Mouse (Mus musculus): ENCODE data around the gene Gm4450. TPM values are rescaled to one million over a fixed set of nuclear protein-coding genes. Genes with fewer than 3 reads are reported as not detected.
"Not testable (repeated sequence)": the region's sequence is repeated elsewhere in the genome, so short reads cannot be mapped to it uniquely, and the experiment has no call there.

The Gm4450 gene
- polyA plus RNA-seq, 1 experiment, result not detected

DNA sequence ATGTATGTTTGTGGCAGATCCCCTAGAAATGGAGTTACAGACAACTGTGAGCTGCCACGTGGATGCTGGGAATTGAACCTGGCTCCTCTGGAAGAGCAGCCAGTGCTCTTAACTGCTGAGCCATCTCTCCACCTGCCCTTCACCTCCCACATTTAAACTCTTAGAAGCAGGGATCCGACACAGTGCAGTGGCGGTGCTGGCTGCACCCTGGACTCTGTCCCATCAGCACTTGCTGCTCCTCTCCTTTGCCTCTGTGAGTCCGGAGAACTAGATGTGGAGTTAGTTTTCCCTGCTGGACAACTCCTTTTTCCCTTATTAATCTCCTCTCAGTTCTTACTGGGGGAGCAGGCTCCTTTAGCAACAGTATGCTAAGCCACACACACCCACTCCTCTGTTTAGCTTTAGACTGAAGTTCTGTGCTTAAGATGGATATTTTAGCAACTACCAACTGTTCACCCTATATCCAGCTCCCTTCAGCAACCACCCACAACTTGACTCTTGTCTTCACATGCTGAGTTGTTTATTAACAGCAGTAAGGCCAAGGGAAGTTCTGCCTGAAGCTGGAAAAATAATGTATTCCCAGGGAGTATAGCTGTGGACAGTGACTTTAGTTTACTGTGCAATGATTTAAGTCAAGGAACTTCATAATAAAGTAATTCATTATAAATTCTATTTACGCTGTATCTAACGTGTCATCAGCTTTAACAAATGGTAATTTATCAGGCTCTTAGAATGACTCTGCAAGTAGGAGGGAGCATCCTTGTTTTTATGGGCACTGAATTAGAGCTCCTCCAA lies 37.7 kb downstream of the Gm4450 start:
- no peaks in the 10 kb centered on the region for H3K36me3 ChIP-seq (ENCODE audit: control insufficient read depth)

DNA sequence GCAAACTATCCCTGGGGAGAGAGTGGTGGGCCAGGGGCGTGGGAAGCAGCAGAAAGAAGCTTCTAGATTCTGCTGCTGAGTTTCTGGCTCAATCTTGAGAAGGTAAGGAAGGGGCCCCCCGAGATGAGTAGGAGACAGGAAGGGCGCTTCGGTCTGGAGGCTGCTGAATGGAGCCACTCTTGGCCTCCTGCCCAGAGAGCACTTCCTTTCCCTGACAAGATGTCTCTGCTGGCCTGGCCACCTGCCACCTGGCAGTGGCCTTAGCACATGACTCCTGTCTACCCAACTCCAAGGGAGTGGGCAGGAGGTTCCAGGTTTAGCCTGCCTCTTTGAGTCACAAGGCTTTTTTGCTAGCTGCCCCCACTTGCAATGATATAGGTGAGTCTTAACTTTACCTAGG lies 39.6 kb downstream of the Gm4450 start:
- Histone ChIP-seq H3K9me3 (ENCODE audit: control insufficient read depth, low read length) (no peaks in the 10 kb centered on the region), H3K4me1 (ENCODE audit: control insufficient read depth) (no peaks in the 10 kb centered on the region), H3K36me3 (ENCODE audit: control insufficient read depth) (no peaks in the 10 kb centered on the region), H3K27me3 (ENCODE audit: control insufficient read depth) (no peaks in the 10 kb centered on the region), H3K4me3 (replicated peaks) (no peak overlapping the region)
- no peak for TF ChIP-seq TAL1 (IDR thresholded peaks at IDR 0.05; ENCODE audit: low read length)
- TF ChIP-seq GATA1 (IDR thresholded peaks at IDR 0.05; ENCODE audit: low read length), result no peak

More for the DNA sequence above, 37.7 kb downstream of the Gm4450 start:
- no peaks in the 10 kb centered on the region for H3K4me1 ChIP-seq (ENCODE audit: control insufficient read depth)
- H3K9me3 ChIP-seq (ENCODE audit: control insufficient read depth, low read length), result no peaks in the 10 kb centered on the region
- H3K4me3 ChIP-seq (replicated peaks), result no peak overlapping the region
- H3K27me3 ChIP-seq (ENCODE audit: control insufficient read depth), result no peaks in the 10 kb centered on the region
- TF ChIP-seq GATA1 (IDR thresholded peaks at IDR 0.05; ENCODE audit: low read length) (no peak), TAL1 (IDR thresholded peaks at IDR 0.05; ENCODE audit: low read length) (no peak)

DNA sequence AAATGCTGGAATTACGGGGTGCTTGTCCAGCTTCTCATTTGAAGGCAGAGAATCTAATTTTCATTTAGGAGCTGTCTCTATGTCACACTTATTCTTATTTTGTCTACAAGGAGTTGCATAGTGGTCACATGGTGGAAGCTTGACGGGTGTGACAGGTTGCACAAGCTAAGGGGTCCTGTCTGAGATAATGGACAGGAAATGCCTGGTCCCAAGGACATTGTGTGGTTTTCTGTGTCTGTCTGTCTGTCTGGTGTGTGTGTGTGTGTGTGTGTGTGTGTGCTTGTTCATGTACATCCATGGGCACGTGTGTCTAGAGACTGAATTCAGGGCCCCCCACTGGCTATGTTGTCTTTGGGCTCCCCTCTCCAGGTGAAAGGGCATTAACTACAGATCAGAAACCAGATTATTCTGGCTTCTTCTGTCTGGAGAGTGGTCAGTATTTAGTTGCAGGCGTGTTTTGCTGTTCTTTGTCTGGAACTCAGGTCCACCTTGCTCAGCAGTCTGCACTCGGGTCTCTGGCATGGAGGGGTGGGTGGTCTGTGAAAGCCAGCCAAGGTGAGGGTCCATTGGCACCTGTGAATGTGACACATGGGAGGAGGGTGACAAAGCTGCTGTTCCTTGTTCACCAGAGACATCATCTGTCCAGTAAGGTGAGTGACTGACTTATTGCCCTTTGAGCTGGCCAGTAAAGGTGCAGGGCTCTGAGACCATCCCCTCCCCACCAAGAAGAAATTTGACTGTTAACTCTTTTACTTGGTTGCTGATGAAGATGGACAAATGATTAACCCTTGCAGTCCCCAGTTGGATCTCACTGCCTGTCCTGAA lies 40.3 kb downstream of the Gm4450 start:
- no peaks in the 10 kb centered on the region for H3K9me3 ChIP-seq (ENCODE audit: control insufficient read depth, low read length)
- H3K4me3 ChIP-seq (replicated peaks), result no peak overlapping the region
- no peaks in the 10 kb centered on the region for H3K4me1 ChIP-seq (ENCODE audit: control insufficient read depth)
- H3K36me3 ChIP-seq (ENCODE audit: control insufficient read depth), result no peaks in the 10 kb centered on the region
- no peak for TF ChIP-seq GATA1 (IDR thresholded peaks at IDR 0.05; ENCODE audit: low read length)
- TF ChIP-seq TAL1 (IDR thresholded peaks at IDR 0.05; ENCODE audit: low read length), result no peak
- no peaks in the 10 kb centered on the region for H3K27me3 ChIP-seq (ENCODE audit: control insufficient read depth)

DNA sequence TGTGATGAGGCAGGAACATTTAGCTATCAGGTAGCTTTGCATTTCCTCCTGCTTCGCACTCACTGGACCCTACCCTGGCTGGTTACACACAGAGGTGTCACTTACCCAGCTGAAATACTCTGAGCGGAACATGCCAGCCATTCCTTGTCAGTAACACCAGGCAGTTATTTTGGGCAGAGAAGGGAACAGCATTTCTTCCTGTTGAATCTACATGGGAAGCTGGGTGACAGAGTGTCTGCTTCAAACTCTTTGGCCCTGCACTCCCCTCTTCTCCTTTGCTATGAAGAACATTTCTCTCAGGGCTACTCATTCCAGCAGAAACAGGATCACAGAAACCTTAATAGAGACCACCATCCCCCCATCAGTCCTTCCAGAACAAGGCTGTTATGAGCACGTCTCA lies 42.6 kb downstream of the Gm4450 start:
- Histone ChIP-seq H3K4me1 (ENCODE audit: control insufficient read depth) (no peaks in the 10 kb centered on the region), H3K4me3 (replicated peaks) (no peak overlapping the region), H3K27me3 (ENCODE audit: control insufficient read depth) (no peaks in the 10 kb centered on the region), H3K36me3 (ENCODE audit: control insufficient read depth) (no peaks in the 10 kb centered on the region), H3K9me3 (ENCODE audit: control insufficient read depth, low read length) (no peaks in the 10 kb centered on the region)
- no peak for TF ChIP-seq GATA1 (IDR thresholded peaks at IDR 0.05; ENCODE audit: low read length)
- no peak for TF ChIP-seq TAL1 (IDR thresholded peaks at IDR 0.05; ENCODE audit: low read length)

DNA sequence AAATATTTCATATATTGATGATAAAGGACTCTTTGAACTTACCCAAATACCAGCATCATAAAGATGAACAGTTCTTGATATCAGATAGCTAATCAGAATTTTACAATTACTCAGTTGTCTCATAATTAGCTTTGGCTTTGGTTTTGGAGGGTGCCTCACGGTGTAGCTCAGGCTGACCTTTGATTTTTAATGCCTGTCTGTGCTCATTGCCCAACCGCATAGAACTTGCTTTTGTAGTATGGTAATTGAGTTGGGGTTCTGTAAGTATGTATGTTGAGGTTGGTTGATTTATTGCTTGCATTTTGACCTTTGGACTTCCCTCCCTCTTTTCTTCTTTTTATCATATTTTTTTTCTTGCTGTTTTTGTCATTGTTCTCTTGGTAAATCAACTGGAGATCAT lies 43.2 kb downstream of the Gm4450 start:
- Histone ChIP-seq H3K4me1 (ENCODE audit: control insufficient read depth) (no peaks in the 10 kb centered on the region), H3K36me3 (ENCODE audit: control insufficient read depth) (no peaks in the 10 kb centered on the region), H3K27me3 (ENCODE audit: control insufficient read depth) (no peaks in the 10 kb centered on the region), H3K9me3 (ENCODE audit: control insufficient read depth, low read length) (no peaks in the 10 kb centered on the region), H3K4me3 (replicated peaks) (no peak overlapping the region)
- no peak for TF ChIP-seq TAL1 (IDR thresholded peaks at IDR 0.05; ENCODE audit: low read length)
- TF ChIP-seq GATA1 (IDR thresholded peaks at IDR 0.05; ENCODE audit: low read length), result no peak

DNA sequence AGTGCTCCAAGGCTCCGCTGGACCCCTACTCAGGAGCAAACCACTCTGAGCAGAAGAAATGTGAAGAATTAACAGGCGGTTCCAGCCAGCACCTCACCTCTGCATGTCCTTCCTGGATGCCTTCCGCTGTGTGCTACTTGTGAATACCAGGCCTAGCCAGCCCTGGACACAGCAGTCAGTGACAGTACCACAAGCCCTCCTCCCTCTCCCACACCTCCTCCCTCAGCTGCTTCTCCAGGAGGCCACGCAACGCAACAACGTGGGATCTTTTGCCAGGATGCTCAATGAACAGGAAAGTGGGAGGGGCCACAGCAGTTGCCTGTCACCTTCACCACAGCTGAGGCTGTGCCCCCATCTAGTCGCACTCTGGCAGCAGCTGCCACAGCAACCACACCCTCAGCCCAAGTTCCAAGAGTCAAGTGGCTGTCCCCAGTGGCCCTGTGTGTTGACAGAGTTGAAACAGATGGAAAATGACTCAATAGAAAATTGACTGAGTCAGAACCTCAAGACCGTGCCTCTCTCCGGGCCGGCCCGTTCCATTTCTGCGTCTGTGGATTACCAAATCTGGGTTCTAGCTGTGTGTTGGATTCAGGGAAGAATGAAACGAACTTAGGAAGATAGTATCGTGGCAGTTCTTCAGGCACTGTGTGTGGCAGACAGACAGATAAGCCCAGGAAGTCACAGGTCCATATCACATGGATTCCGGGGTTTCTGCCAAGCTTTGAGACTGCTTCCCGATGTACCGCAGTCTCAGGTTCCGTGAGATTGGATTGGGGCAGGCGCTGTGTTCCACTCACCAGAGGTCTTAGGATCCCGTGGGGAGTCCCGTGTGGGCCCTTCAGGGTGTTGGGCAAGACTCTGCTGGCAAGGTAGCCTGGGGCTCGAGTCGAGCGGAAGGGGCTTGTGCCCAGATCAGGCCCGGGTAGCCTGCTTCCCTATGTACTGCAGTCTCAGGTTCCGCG lies 46.0 kb downstream of the Gm4450 start:
- not testable (repeated sequence) for H3K36me3 ChIP-seq (ENCODE audit: control insufficient read depth); H3K27me3 ChIP-seq (ENCODE audit: control insufficient read depth); H3K4me3 ChIP-seq (replicated peaks); H3K4me1 ChIP-seq (ENCODE audit: control insufficient read depth); H3K9me3 ChIP-seq (ENCODE audit: control insufficient read depth, low read length)

DNA sequence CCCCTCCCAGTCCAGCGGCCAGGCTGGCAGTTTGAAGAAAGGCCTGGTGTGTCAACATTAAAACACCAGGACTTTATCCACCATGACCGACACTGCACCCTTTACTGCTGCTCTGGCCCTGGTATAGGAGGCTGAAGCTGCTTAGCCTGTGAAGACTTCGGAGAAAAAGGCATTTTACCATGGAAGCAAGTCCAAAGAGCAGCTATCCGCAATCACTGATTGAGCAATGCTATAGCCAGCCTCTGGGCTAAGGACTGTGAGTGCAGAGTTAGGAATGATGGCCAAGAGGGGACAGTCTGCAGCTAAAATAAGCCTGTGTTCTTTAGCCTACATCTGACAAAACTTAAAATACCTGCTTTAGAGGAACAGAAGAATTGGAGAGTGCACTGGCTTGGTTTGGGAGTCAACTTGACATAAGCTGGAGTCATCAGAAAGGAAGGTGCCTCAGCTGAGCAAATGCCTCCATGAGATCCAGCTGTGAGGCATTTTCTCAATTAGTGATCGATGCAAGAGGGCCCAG lies 49.6 kb downstream of the Gm4450 start:
- H3K36me3 ChIP-seq (ENCODE audit: control insufficient read depth); H3K27me3 ChIP-seq (ENCODE audit: control insufficient read depth); H3K4me1 ChIP-seq (ENCODE audit: control insufficient read depth); H3K4me3 ChIP-seq (replicated peaks); H3K9me3 ChIP-seq (ENCODE audit: control insufficient read depth, low read length): not testable (repeated sequence)

DNA sequence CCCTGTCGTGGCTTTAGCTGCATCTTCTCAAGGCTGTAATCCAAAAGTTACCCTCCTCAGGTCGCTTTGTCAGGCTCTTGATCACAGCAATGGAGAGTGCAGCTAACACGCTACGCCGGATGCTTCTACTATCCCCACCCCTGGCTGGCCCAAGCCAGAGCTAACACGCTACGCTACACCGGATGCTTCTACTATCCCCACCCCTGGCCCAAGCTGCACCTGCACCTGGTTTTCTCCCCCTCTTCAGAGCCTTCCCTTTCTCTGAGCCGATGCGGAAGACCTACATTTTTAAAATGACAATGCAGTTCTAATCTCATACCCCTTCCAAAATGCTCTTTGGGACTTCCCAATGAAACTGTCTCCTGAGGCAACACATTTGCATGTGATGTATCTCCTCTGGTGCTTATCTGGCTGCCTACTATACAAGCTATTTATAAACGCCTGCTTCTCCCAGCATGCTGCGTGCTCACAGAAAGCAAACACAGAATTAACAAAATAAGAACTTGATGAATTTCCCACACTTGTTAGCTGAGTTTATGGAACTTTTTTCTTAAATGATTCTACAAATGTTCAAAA lies 50.3 kb downstream of the Gm4450 start:
- H3K36me3 ChIP-seq (ENCODE audit: control insufficient read depth); H3K4me3 ChIP-seq (replicated peaks); H3K4me1 ChIP-seq (ENCODE audit: control insufficient read depth); H3K9me3 ChIP-seq (ENCODE audit: control insufficient read depth, low read length); H3K27me3 ChIP-seq (ENCODE audit: control insufficient read depth): not testable (repeated sequence)

DNA sequence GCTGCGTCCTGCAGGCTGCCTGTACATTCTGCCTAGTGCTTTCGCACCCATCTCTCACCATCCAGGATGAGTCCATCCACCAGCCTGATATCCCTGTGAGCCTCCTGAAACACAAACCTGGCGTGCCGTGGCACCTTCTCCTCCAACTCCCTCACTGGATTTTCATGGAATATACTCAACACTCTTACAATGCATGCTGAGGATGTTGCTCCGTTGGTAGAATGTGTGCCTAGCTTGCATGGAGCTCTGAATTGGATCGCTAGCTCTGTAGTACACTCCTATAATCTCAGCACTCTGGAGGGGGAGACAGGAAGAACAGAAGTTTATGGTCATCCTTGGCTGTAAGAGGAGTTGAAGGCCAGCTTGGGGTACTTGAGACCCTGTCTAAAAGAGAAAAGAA lies 51.0 kb downstream of the Gm4450 start:
- H3K4me3 ChIP-seq (replicated peaks); H3K4me1 ChIP-seq (ENCODE audit: control insufficient read depth); H3K36me3 ChIP-seq (ENCODE audit: control insufficient read depth); H3K9me3 ChIP-seq (ENCODE audit: control insufficient read depth, low read length); H3K27me3 ChIP-seq (ENCODE audit: control insufficient read depth): not testable (repeated sequence)

DNA sequence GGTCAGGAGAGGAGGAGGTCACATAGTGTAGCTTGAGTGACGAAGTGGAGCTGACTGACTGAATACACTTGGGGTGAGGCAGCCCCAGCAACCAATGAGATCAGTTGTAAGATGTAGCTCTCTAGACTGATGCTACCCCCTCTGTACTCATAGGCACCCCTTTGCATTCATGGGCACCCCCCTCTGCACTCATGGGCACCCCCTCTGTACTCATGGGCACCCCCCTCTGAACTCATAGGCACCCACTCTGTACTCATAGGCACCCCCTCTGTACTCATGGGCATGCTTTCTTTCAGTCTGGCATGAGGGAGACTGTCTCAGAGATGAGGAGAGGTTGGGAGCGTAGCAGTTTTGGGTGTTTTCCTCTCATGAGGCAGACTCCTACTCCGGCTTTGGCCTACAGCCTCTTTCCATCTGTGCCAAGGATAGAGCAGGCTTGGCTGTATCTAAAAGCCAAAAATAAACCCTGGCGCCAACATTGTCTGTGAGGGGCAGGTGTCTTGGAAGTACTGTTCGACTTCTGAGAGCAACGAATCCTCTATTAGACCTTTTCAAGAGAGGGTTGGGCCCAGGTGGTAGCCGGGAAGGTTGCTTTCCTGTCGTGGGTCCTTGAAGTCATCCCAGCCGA lies 52.5 kb downstream of the Gm4450 start:
- H3K36me3 ChIP-seq (ENCODE audit: control insufficient read depth); H3K27me3 ChIP-seq (ENCODE audit: control insufficient read depth); H3K4me3 ChIP-seq (replicated peaks); H3K9me3 ChIP-seq (ENCODE audit: control insufficient read depth, low read length); H3K4me1 ChIP-seq (ENCODE audit: control insufficient read depth): not testable (repeated sequence)

All from erythroblast, embryonic 14.5 days (primary cell).